Mouse (Mus musculus): ENCODE measurements around the gene Scrt2.

Gene Scrt2

GRCm38 (mm10) chr2:152144158-152144450 lies 62.8 kb downstream of the Scrt2 start:
- no peak for DNase-seq (ENCODE audit: low spot score)

GRCm38 (mm10) chr2:152144501-152144900 lies 63.2 kb downstream of the Scrt2 start:
- DNase-seq (ENCODE audit: low spot score) = no peak

All from spleen, adult 12 weeks (tissue).